Comparison of ENCODE assay signal across 9 mouse cellular contexts in genomic region chr14:56512084-56512483, GRCm38 (mm10).
DNase-seq lines count a peak whose midpoint lies in the region; ATAC-seq and TF ChIP-seq lines count a peak whose summit lies in the region.
"Had no signal": no experiment of that assay in that cellular context is flagged by ENCODE, and none has a peak within 500 bp of the region (broad histone marks: within the 10 kb centered on the region; RNA-seq: fewer than 3 reads in every experiment).

No protein-coding gene starts in this region.

- no peaks in the 10 kb centered on the region for H3K4me1 ChIP-seq in cerebellum, adult 2 months (ENCODE audit: control insufficient read depth, insufficient read depth, low read length)
- H3K4me1 ChIP-seq in midbrain, embryonic 11.5 days (ENCODE audit: control insufficient read depth, insufficient read depth, low read length): no peaks in the 10 kb centered on the region
- H3K4me1 ChIP-seq in midbrain, embryonic 13.5 days (replicated peaks): no peaks in the 10 kb centered on the region

- peak; percentile 57; the same call in 1 of the 2 replicates for ATAC-seq in midbrain, embryonic 11.5 days (ENCODE audit: low FRiP score)
- ATAC-seq in midbrain, embryonic 13.5 days: no peak

- H3K4me2 ChIP-seq in midbrain, embryonic 11.5 days: no peak overlapping the region
- H3K4me2 ChIP-seq in midbrain, embryonic 13.5 days (replicated peaks): no peak overlapping the region

- no peak overlapping the region for H3K4me3 ChIP-seq in cerebellum, adult 2 months (replicated peaks; ENCODE audit: insufficient read depth, low read depth, low read length)
- no peak overlapping the region for H3K4me3 ChIP-seq in midbrain, embryonic 11.5 days (ENCODE audit: low read depth, low read length)
- H3K4me3 ChIP-seq in midbrain, embryonic 13.5 days (replicated peaks): no peak overlapping the region

- 33% methylated on average over 6 of the region's 6 CpGs for WGBS in cerebellum, adult 2 months
- whole genome bisulfite sequencing in midbrain, embryonic 11.5 days: 36% methylated on average over 6 of the region's 6 CpGs
- 28% methylated on average over 6 of the region's 6 CpGs for WGBS in midbrain, embryonic 13.5 days

- no peak overlapping the region for H3K27ac ChIP-seq in cerebellum, adult 2 months (ENCODE audit: insufficient read depth, low read length)
- no peak overlapping the region for H3K27ac ChIP-seq in midbrain, embryonic 11.5 days (ENCODE audit: low read depth, low read length)
- no peak overlapping the region for H3K27ac ChIP-seq in midbrain, embryonic 13.5 days

- H3K36me3 ChIP-seq in midbrain, embryonic 11.5 days (ENCODE audit: control insufficient read depth, insufficient read depth, low read length): no peaks in the 10 kb centered on the region
- no peaks in the 10 kb centered on the region for H3K36me3 ChIP-seq in midbrain, embryonic 13.5 days
- no peaks in the 10 kb centered on the region for H3K36me3 ChIP-seq in splenic B cell, adult 2 months (ENCODE audit: control insufficient read depth, insufficient read depth, low read length, poor library complexity, severe bottlenecking)
- H3K36me3 ChIP-seq: G1E had no signal

- H3K27me3 ChIP-seq in cerebellum, adult 2 months (ENCODE audit: control insufficient read depth, insufficient read depth, low read length): no peaks in the 10 kb centered on the region
- H3K27me3 ChIP-seq in midbrain, embryonic 11.5 days (ENCODE audit: control insufficient read depth, insufficient read depth, low read length): no peaks in the 10 kb centered on the region
- H3K27me3 ChIP-seq in midbrain, embryonic 13.5 days: no peaks in the 10 kb centered on the region
- H3K27me3 ChIP-seq in splenic B cell, adult 2 months (ENCODE audit: control insufficient read depth, insufficient read depth, low read length, poor library complexity, severe bottlenecking): no peaks in the 10 kb centered on the region

- peak; percentile 41 for TF ChIP-seq CTCF in cerebellum, adult 2 months (IDR thresholded peaks at IDR 0.05; ENCODE audit: borderline replicate concordance, insufficient read depth, low read depth, low read length)

- no peak for DNase-seq in cerebellum, adult 2 months
- DNase-seq in cerebellum, adult 18-20 months: no peak
- DNase-seq in midbrain, embryonic 11.5 days (ENCODE audit: low spot score, missing footprints): peak; percentile 88
- peak; percentile 13 to 34 for DNase-seq in kidney, postnatal 4 days
- DNase-seq in splenic B cell, adult 2 months (ENCODE audit: low read depth, low spot score): peak; percentile 12
- no peak for DNase-seq in left cerebral cortex, adult 11 months (ENCODE audit: low spot score)
- DNase-seq in urinary bladder, adult 2 months (ENCODE audit: low spot score): no peak

- no peaks in the 10 kb centered on the region for H3K9me3 ChIP-seq in midbrain, embryonic 11.5 days (ENCODE audit: control insufficient read depth, low read length)
- H3K9me3 ChIP-seq in midbrain, embryonic 13.5 days: no peaks in the 10 kb centered on the region
- H3K9me3 ChIP-seq: G1E had no signal

- no peak for TF ChIP-seq POLR2A in cerebellum, adult 2 months (IDR thresholded peaks at IDR 0.05; ENCODE audit: borderline replicate concordance, insufficient read depth, low read length)

- no peak overlapping the region for H3K9ac ChIP-seq in midbrain, embryonic 11.5 days (ENCODE audit: low read length)
- H3K9ac ChIP-seq in midbrain, embryonic 13.5 days (replicated peaks): no peak overlapping the region

Comparison
In these comparisons a context has a peak if more than half of its experiments do, and no peak if none do; other contexts are left out.
1. DNase-seq: peak in midbrain, embryonic 11.5 days (single experiment), kidney, postnatal 4 days (2 of 2) and splenic B cell, adult 2 months (single experiment); none in cerebellum, adult 2 months (0 of 2), cerebellum, adult 18-20 months (0 of 2), left cerebral cortex, adult 11 months (single experiment) and urinary bladder, adult 2 months (single experiment).